Mouse (Mus musculus) midbrain, embryonic 13.5 days (tissue): ENCODE data around the gene Sdc1. TPM values are rescaled to one million over a fixed set of nuclear protein-coding genes. Genes with fewer than 3 reads are reported as not detected.

Experiments used
- ATAC-seq: fragments of 200-750 bp; cut with Nextera tagmentation; 2 replicates; pipeline ENCODE4 v1.8.0; 2017; ENCODE audit warnings: mild to moderate bottlenecking, moderate TSS enrichment, moderate library complexity
- H3K27ac ChIP-seq: fragments of 300-500 bp; sonication (generic); 2 replicates; pipeline ENCODE4 v1.5.1; 2015; ENCODE audit warnings: inconsistent platforms, mild to moderate bottlenecking, moderate library complexity
- H3K27me3 ChIP-seq: fragments of 300-500 bp; sonication (generic); 2 replicates; pipeline ENCODE4 v1.6.1; 2015; ENCODE audit warnings: mild to moderate bottlenecking, inconsistent platforms
- H3K36me3 ChIP-seq: fragments of 300-500 bp; sonication (generic); 2 replicates; pipeline ENCODE4 v1.6.1; 2015; ENCODE audit warnings: mild to moderate bottlenecking, inconsistent platforms
- H3K4me1 ChIP-seq: fragments of 300-500 bp; sonication (generic); replicated peaks from 2 replicates; pipeline ENCODE4 v1.6.1; 2015; ENCODE audit warnings: inconsistent platforms
- H3K4me2 ChIP-seq: fragments of 300-500 bp; sonication (generic); replicated peaks from 2 replicates; pipeline ENCODE4 v1.6.1; 2015; ENCODE audit warnings: moderate library complexity, mild to moderate bottlenecking, inconsistent platforms
- H3K4me3 ChIP-seq: fragments of 300-500 bp; sonication (generic); replicated peaks from 2 replicates; pipeline ENCODE4 v1.5.1; 2015; ENCODE audit warnings: mild to moderate bottlenecking, inconsistent platforms
- H3K9ac ChIP-seq: fragments of 300-500 bp; sonication (generic); replicated peaks from 2 replicates; pipeline ENCODE4 v1.6.1; 2015; ENCODE audit warnings: mild to moderate bottlenecking, inconsistent platforms
- H3K9me3 ChIP-seq: fragments of 300-500 bp; sonication (generic); 2 replicates; pipeline ENCODE4 v1.6.1; 2016; ENCODE audit warnings: mild to moderate bottlenecking, inconsistent platforms
- WGBS: fragments of 180-500 bp; shearing (Covaris S2); methylation state at CpG from one replicate; pipeline ENCODE4 v1.1.7; 2015; 5-methylcytosine and 5-hydroxymethylcytosine counted together
- polyA plus RNA-seq: library from polyadenylated mRNA; unstranded; fragments of >200 nt; fragmentation: Nextera tagmentation; extraction: Ambion mirVana; gene quantifications from 2 replicates; pipeline ENCODE4 v1.2.1, GENCODE M21; 2015

Sdc1 gene
- polyA plus RNA-seq, 1 experiment from 2014 or later, result 30.8 TPM

DNA sequence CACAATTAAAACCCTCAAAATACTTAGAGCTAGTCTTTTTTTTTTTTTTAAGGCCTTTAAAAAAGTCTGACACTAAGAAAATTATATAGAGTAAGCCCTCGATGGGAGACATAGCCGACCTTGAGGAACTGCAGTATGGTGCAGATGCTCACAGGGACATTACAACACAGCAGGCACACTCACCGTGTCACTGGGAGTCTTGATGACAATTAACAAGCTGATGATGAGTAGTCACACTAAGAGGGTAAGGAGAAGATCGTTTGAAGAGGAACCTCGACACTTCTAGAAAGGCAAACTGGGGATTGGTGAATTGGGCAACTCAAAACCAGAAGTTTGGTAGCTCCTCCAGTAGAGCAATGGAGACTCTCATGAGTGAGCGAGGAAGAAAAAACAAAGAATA is 60.6 kb downstream of the Sdc1 start:
- H3K9me3 ChIP-seq, result no peaks in the 10 kb centered on the region
- no peak for ATAC-seq
- H3K9ac ChIP-seq, result no peak overlapping the region
- no peak overlapping the region for H3K4me3 ChIP-seq
- no peak overlapping the region for H3K27ac ChIP-seq
- no peaks in the 10 kb centered on the region for H3K36me3 ChIP-seq
- H3K4me1 ChIP-seq, result no peaks in the 10 kb centered on the region
- WGBS, result 87% methylated on average over 6 of the region's 6 CpGs
- no peaks in the 10 kb centered on the region for H3K27me3 ChIP-seq
- H3K4me2 ChIP-seq, result no peak overlapping the region

DNA sequence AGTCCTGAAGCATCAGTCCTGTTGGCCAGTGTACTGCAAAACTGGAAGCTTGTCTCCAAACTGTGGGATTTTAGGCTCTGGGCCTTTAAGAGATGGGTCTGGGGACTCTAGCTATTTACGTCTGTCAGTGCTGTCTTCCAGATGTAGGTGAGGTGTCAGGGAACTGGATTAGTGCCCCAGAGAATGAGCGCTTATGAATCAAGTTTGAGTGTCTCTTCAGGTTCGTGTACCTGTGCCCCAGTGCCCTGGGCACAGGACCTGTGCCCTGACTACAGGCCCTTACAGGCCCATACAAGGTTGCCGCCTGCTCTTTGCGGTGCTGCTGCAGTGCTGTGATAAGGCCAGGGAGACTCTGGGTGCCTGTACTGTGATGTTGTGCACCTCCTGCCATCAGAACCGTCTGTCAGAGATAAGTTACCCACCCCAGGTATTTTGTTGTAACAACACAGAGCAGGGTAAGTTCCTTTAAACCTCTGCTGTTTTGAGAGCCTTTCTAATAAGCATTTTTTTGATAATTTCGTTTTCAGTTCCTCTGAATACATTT is 69.7 kb downstream of the Sdc1 start:
- Histone ChIP-seq H3K4me3 (no peak overlapping the region), H3K27me3 (no peaks in the 10 kb centered on the region), H3K27ac (no peak overlapping the region), H3K4me2 (no peak overlapping the region), H3K9ac (no peak overlapping the region), H3K9me3 (no peaks in the 10 kb centered on the region), H3K36me3 (no peaks in the 10 kb centered on the region), H3K4me1 (0 out of 2 replicates have a peak, but pooled peaks cover 2% of the 10 kb centered on the region)
- ATAC-seq, result no peak
- 74% methylated on average over 7 of the region's 7 CpGs for WGBS

DNA sequence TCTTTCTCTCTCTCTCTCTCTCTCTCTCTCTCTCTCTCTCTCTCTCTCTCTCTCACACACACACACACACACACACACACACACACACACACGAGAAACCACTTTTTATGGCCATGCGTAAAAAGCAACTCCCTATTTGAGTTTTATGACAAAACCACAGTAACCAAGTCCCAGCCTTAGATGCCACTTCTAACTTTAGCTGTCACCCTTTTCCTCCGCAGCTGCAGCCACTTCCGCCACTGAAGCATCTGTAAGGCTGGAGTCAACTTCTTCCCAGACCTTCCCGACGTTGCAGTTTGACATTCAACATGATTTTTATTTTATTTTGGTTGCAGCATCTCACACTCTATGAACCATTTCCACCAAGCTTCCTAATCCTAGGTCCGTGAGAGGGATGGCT is 71.6 kb downstream of the Sdc1 start:
- 82% methylated on average over 7 of the region's 7 CpGs for WGBS
- no peak overlapping the region for H3K4me3 ChIP-seq
- no peaks in the 10 kb centered on the region for H3K36me3 ChIP-seq
- H3K9me3 ChIP-seq, result no peaks in the 10 kb centered on the region
- H3K4me1 ChIP-seq, result 0 out of 2 replicates have a peak, but pooled peaks cover 2% of the 10 kb centered on the region
- no peak for ATAC-seq
- no peaks in the 10 kb centered on the region for H3K27me3 ChIP-seq
- H3K9ac ChIP-seq, result no peak overlapping the region
- H3K4me2 ChIP-seq, result no peak overlapping the region
- H3K27ac ChIP-seq, result no peak overlapping the region

Other genes starting within 250 kb of the Sdc1 start
- not detected in 2 replicates for gene Slc7a15, start 172.3 kb upstream of the Sdc1 start, polyA plus RNA-seq
- gene Pum2, start 97.2 kb upstream of the Sdc1 start, polyA plus RNA-seq, result 58.6 and 66.7 TPM in 2 replicates
- 207 and 221 TPM in 2 replicates for gene Laptm4a, start 150.3 kb downstream of the Sdc1 start, polyA plus RNA-seq
- 0.16 and 0.17 TPM in 2 replicates for gene Matn3, start 176.6 kb downstream of the Sdc1 start, polyA plus RNA-seq
- gene Wdr35, start 202.6 kb downstream of the Sdc1 start, polyA plus RNA-seq, result 23.9 and 24.4 TPM in 2 replicates